Mouse (Mus musculus): ENCODE measurements around the gene Cdc42.

Cdc42 gene

DNA sequence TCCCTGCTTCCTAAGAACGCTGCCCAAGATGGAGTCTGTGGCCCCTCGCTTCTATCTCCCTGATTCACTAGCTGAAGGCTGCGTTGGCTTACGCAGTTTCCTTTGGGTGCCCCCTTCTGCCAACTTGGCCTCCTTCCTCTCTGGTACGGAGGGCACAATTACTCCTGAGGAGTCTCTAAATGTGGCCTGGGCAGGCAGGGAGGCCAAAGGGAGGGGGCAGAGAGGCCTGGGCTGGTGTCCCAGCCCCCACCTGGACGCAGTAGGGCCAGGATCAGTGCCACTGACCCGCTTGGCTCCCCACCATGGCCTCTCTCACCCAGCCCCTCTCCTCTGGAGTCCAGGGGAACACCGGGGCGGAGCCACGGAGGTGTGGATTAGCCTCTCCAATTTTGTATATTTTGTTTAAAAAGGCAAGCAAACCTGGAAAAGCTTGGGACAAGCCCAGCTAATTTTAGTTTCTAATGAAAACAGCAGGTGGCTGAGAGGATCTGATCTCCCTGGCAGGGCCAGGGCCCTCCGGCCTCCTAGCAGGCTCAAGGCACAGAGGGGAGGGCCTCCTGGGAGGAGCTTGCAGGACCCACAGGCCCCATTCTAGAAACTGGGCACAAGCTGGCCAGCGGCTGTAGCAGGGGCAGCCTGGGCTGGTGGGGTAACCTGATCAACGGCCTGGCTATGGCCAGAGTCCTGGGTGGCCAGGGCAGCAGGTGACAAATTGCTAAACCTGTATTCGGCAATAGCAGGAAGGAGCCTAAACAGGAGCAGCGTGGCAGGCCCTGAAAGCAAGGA lies 71.5 kb downstream of the Cdc42 start:
- DNase-seq (ENCODE audit: low spot score) = no peak

DNA sequence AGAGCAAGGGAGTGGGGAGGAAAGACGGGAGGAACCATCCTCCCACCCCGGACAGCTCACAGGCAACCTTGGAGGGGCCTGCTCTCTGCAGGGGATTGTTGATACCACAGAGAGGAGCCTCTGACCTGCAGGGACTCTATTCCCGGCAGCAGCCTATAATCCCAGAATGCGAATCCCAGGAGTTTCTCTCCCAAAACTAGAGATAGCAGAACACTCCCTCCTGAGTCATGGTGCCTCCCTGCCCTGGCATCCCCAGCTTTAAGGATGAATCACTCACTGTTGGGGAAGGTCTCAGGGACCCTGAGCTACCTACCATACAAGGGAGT lies 74.2 kb downstream of the Cdc42 start:
- no peak for DNase-seq (ENCODE audit: low spot score)

DNA sequence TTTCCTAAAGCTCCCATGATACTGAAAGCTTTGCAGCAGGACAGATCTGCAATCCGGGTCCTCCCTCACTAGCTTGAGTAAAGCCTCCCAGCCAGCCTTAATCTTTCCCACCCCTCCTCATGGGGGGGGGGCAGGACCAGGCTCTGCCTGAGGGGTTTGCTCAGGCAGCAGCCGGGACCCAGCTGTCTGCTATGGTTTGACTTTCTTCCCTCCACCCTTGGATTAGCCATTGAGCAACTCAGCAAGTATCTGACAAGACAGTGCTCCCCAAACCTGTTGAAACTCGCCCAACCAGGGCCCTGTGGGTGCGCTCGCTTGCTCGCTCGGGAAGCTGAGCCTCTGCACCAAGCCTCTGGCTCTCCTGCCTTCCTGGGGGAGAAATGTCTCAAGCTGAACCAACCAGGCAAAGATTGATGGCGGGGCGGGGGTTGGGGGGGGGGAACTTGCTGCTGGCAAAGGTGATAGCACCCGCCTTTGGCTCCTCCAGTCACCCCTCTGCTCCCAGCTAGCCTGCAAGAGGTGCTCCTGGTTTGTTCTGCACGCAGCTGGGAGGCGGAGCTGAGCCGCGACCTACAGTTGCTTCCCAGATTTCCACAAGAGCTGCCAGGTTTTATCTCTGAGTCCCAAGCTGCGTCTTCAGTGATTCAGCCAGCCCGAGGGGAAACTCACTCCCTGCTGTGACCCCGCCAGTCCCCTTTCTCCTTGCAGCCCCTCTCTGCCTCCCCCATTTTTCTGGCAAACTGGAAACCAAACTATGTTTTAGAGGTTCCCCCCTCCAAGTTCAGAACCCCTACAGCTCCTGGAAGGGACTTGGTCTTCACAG lies 74.7 kb downstream of the Cdc42 start:
- DNase-seq (ENCODE audit: low spot score) = no peak

DNA sequence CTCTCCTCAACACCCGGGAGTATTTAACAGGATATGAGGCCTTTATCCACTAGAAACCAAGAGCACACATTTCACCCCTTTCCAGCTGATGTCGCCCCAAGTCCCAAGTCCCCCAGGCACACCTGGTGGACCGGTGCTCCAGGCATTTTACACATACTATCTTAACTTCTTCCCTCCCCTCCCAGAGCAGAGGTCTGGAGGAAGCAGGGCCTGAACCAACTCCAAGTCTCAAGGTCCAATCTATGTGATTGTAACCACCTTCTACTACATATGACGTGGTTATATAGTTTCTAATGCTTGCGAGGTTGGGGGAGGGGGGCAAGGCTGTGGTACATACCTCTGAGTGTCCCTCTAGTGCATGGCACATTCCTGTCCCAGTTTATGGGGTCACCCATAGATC lies 75.4 kb downstream of the Cdc42 start:
- DNase-seq (ENCODE audit: low spot score) = no peak

DNA sequence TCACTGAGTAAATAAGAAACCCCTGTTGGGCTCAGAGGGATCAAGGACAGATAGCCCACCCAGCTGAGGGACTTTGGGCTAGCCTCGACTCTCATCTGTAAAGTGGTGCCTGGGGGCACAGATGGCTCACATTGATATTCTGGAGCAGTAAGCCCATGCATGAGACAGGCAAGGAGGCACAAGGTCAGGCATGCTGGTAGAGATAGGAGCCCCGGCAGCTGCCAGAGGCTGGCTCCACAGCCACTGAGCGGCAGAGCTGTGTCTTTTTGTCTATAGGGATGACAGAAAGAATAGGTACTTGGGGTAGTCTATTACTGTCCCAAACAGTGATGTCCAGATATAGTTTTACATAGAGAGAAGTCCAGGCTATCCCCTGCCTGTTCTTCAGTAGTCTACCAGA lies 76.2 kb downstream of the Cdc42 start:
- no peak for DNase-seq (ENCODE audit: low spot score)

DNA sequence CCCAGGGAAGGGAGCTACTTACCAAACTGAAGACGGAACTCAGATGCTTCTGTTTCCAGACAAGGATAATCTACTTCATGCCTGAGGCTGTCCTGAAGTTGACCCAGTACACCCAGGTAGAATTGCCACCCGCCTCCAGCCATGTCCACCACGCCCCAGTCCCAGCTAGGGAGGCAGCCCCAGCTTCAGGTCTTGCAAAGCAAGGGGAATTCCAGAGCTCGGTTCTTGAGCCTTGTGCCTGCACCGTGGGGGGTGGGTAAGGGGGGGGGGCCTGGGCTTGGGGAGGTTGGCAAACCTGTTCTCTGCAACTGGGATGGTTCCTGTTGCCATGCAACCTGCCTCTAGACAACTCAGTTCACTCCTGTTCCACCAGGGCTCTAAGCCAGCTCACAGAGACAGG lies 78.2 kb downstream of the Cdc42 start:
- no peak for DNase-seq (ENCODE audit: low spot score)

DNA sequence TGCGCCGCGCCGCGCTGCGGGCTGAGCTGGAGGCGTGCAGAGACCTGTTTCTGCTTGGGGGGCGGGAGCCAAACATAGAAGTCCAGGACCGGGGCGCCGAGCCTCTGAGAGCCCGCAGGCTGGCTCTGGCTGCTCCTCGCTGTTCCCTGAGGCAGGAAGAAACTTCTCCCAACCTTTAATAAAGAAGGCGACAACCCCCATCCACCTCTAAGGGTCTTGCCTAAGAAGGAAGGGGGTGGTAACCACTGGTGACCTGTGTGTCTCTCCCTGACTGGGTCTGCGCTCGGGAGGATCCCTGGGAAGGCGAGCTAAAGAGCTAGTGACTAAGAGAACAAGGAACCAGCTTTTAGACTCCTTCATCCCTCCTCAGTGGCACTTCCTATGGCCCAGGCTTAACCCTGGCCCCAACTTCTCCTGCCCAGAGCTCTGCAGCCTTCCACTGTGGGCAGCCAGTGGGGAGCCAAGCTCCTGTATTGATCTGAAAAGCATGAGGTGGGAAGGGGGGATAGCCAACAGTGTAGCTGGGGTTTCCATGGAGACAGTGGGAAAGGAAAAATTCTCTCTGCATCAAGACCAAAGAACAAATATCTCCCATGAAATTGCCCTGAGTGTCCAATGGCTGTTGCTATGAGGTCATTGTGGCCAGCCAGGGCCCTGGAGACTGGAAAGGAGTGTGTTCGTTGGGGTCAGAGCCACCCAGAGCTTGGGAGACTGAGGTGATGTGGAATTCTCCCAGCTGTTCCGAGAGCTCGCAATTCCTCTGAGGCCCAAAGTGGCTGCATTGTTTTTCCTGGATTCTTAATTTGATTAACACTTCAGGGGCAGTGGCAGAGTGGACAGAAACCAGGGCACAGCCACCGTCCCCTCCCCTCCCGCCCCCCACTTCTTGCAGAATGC lies 79.1 kb downstream of the Cdc42 start:
- DNase-seq (ENCODE audit: low spot score) = peak; percentile 64

DNA sequence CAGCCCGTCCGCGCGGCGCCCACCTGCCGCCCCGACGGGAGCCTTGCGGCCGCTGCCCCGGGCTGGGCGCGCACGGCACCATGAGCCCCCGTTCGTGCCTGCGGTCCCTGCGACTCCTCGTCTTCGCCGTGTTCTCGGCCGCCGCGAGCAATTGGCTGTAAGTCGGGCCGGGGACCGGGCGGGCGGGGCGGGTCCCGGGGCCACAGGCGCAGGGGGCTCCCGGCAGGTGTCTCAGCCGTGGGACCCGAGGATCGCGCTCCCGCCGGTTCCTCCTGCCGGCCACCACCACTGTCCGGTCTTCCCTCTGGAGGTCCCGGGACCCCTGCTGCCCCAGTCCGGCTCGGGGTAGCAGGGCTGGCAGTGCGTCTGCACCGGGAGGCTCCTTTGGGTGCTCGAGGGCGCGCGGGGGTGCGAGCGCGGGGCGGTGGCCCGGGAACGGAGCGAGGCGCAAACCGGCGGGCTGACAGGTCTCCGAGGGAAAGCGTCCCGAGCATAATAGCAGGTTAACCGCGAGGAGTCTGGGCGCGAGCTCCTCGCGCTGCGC lies 79.8 kb downstream of the Cdc42 start:
- no peak for DNase-seq (ENCODE audit: low spot score)

DNA sequence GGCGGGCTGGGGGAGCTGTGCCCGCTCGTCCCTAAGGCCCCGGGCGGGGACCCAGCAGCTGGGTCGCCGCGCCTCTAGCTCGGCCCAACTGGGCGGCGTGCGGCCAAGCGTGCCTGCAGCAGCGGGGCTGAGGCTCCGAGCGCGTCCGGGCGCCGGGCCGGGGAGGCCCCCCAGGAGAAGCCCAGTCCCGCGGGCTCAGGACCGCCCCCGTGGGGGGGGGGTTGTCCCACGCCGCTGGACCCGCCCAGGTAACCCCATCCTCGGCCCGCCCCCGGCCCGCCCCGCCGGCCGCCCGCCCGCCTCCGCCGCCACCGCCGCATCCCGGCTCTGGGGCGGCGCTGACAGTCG lies 80.4 kb downstream of the Cdc42 start, which contains the start of gene Wnt4:
Gene Wnt4, plus strand, starts transcription at position 324 of the 348 bp plus-strand sequence.
- DNase-seq (ENCODE audit: low spot score) = peak; percentile 75

DNA sequence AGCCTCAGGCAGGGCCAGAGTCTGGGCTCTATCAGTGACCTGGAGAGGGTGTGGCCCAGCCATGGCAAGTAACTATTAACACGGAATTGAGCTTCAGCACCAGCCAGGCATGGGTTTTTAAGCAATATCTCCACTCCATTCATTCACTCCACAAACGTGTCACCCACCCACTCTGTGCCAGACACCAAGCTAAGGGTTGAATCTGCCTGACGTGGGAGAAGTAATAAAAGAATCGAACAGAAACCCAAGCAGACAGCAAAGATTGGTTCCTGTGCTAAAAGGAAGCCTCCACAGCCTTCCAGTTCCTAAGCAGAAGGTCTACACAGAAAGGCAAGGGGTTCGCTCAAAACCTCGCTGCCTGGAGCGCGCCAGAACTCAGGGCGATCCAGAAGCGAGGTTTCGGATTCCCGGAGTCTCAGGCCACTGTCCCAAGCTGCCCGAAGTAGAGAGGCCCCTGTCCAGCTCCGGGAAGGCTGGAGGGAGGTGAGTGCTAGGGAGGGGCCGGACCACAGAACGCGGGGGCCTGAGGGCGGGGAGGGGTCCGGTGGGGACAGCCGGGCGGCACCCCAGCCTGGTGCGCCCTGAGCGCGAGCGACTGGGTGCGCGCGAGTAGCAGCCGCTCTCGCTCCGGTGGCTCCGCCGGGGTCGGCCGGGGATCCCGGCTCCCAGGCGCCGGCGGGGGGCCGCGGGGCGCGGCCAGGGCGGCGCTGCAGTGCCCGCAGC lies 80.9 kb downstream of the Cdc42 start:
- DNase-seq (ENCODE audit: low spot score) = peak; percentile 49

DNA sequence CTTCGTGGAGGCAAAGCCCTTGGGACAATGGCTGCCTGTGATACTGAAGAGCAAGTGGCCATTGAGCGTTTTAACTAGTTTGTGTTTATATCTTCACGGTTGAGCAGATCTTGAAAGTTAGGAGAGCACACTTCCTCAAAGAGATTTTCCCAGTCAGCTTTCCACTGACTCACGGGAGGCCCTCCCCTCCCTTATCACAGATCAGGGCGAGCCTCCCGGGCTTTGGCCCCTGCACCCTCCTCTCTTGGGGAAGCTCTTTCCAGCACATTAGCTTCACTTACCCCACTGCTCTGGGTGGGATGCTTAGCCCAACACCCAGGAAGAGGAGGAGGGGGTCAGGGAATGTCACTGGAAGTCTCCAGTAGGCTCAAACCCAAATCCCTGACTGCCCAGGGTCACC lies 83.2 kb downstream of the Cdc42 start:
- peak; percentile 31 for DNase-seq (ENCODE audit: low spot score)

DNA sequence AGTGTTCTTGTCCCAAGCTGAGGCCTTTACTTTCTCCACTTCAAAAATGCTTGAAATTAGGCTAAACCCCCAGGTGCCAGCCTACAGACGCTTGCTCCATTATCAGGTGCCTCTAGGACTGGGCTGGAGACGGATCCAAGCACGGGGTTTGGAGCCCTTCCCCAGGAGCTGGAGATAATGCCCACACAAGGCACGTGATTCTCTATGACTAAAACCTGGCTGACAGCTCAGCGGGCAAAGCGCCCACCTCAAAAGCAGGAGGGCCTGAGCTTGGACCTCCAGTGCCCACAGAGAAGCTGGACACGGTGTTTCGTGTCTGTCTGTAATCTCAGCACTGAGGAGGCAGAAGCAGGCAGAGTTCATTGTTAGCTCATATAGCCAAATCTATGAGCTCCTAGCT lies 85.7 kb downstream of the Cdc42 start:
- DNase-seq (ENCODE audit: low spot score) = no peak

Measured in embryo, embryonic 10.5 days (tissue).